Mouse (Mus musculus) myocyte (in vitro differentiated cells): ENCODE results near the gene Evx2.

Experiments used
- CEBPB ChIP-seq: IDR thresholded peaks from 2 replicates; pipeline ENCODE4 v1.6.1; 2011; ENCODE audit warnings: mild to moderate bottlenecking, moderate library complexity; ENCODE audit not compliant: poor library complexity, insufficient read depth, severe bottlenecking
- E2F4 ChIP-seq: IDR thresholded peaks from one replicate; pipeline ENCODE4 v1.6.1; 2011; ENCODE audit warnings: mild to moderate bottlenecking, control low read depth, moderate library complexity; ENCODE audit not compliant: insufficient read depth
- MYOD1 ChIP-seq, 3 experiments: IDR thresholded peaks; one replicate each; pipeline ENCODE4 v1.6.1; 2011; ENCODE audit warnings: control low read depth in 2 of 3, low read depth in 2 of 3, mild to moderate bottlenecking in 2 of 3, moderate library complexity in 1 of 3; ENCODE audit not compliant: insufficient read length in 2 of 3, control insufficient read depth in 1 of 3
- MYOG ChIP-seq, 3 experiments: IDR thresholded peaks; one replicate each; pipeline ENCODE4 v1.6.1; 2011; ENCODE audit warnings: control low read depth in 2 of 3, low read depth in 2 of 3, mild to moderate bottlenecking in 2 of 3; ENCODE audit not compliant: insufficient read length in 2 of 3, control insufficient read depth in 1 of 3, insufficient read depth in 1 of 3
- POLR2A ChIP-seq: IDR thresholded peaks from one replicate; pipeline ENCODE4 v1.6.1; 2011; ENCODE audit warnings: low read depth, mild to moderate bottlenecking, control low read depth, moderate library complexity; ENCODE audit not compliant: insufficient read length
- POLR2AphosphoS2 ChIP-seq: IDR thresholded peaks from one replicate; pipeline ENCODE4 v1.6.1; 2011; ENCODE audit warnings: low read depth, control low read depth; ENCODE audit not compliant: insufficient read length
- TCF12 ChIP-seq: IDR thresholded peaks from one replicate; pipeline ENCODE4 v1.6.1; 2011; ENCODE audit warnings: mild to moderate bottlenecking, control low read depth; ENCODE audit not compliant: poor library complexity, insufficient read depth, severe bottlenecking
- USF1 ChIP-seq: IDR thresholded peaks from one replicate; pipeline ENCODE4 v1.6.1; 2011; ENCODE audit warnings: low read depth, mild to moderate bottlenecking, control low read depth, moderate library complexity

GRCm38 (mm10) chr2:74678891-74679595, 19.7 kb upstream of the Evx2 start, which contains the start of gene Hoxd11:
- TF ChIP-seq MYOD1 (IDR thresholded peaks at IDR 0.05; ENCODE audit: control insufficient read depth in 1 of 3, insufficient read length in 2 of 3, low read depth in 2 of 3) (no peak), POLR2A (no peak), POLR2AphosphoS2 (no peak), CEBPB (no peak), TCF12 (no peak), USF1 (no peak), E2F4 (no peak), MYOG (IDR thresholded peaks at IDR 0.05; ENCODE audit: control insufficient read depth in 1 of 3, insufficient read depth in 1 of 3, insufficient read length in 2 of 3, low read depth in 2 of 3) (no peak)
